Mouse (Mus musculus) kidney, adult 2 months (tissue): ENCODE measurements around the gene Mctp1. TPM values are rescaled to one million over a fixed set of nuclear protein-coding genes. Genes with fewer than 3 reads are reported as not detected.

Experiments
- DNase-seq: peaks from one replicate; pipeline ENCODE4 v3.0.0; 2021
- H3K27ac ChIP-seq: fragments of 200-500 bp; 2 replicates; pipeline ENCODE4 v1.5.1; 2012; ENCODE audit warnings: low read depth, low read length, control low read depth, inconsistent platforms; ENCODE audit not compliant: insufficient read depth
- H3K27me3 ChIP-seq: fragments of 200-500 bp; replicated peaks from 2 replicates; pipeline ENCODE4 v1.6.1; 2012; ENCODE audit warnings: mild to moderate bottlenecking, moderate library complexity, low read length, inconsistent platforms; ENCODE audit not compliant: control insufficient read depth, insufficient read depth
- H3K36me3 ChIP-seq: fragments of 200-500 bp; 2 replicates; pipeline ENCODE4 v1.6.1; 2012; ENCODE audit warnings: mild to moderate bottlenecking, moderate library complexity, low read length, inconsistent platforms; ENCODE audit not compliant: control insufficient read depth, insufficient read depth
- H3K4me1 ChIP-seq: fragments of 200-500 bp; 2 replicates; pipeline ENCODE4 v1.6.1; 2011; ENCODE audit warnings: low read length; ENCODE audit not compliant: control insufficient read depth, insufficient read depth
- H3K4me3 ChIP-seq: fragments of 200-500 bp; 2 replicates; pipeline ENCODE4 v1.5.1; 2011; ENCODE audit warnings: mild to moderate bottlenecking, low read depth, low read length, control low read depth; ENCODE audit not compliant: insufficient read depth
- CTCF ChIP-seq: fragments of 200-500 bp; conservative IDR thresholded peaks from 2 replicates; pipeline ENCODE4 v1.5.1; 2011; ENCODE audit warnings: low read depth, mild to moderate bottlenecking, control low read depth, low read length, moderate library complexity, mixed read lengths; ENCODE audit not compliant: insufficient read depth, insufficient read length
- POLR2A ChIP-seq: fragments of 200-500 bp; IDR thresholded peaks from one replicate; pipeline ENCODE4 v1.6.1; 2011; ENCODE audit warnings: low read depth, low read length, control low read depth
- WGBS: fragments of 180-500 bp; shearing (Covaris S2); methylation state at CpG from one replicate; pipeline ENCODE4 v1.1.7; 2018; 5-methylcytosine and 5-hydroxymethylcytosine counted together
- polyA plus RNA-seq: library from polyadenylated mRNA; depleted of rRNA; stranded (reverse); fragments of >200 nt; gene quantifications from 2 replicates; pipeline ENCODE4 v1.2.3, GENCODE M21; 2012

Mctp1 gene
- polyA plus RNA-seq, 1 experiment: 0.14 TPM

DNA sequence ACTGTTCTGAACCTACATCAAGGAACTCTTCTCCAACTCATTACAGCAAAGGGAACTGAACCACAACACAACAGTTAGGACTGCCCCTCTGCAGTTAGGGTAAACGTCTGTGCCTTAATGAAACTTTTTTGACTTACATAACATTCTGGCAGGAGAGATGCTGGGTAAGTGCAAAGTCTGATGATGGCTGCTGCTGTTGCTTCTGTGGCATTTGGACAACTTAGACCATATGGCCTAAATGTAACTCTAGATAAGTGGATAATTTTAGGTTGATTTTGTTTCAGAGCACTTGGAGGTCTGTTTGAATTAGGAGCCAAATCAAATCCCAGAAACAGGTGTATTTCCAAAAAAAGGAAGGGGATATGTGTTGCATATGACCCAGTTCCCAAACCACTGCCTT lies 470.0 kb downstream of the Mctp1 start:
- no peak for TF ChIP-seq POLR2A
- no peak for TF ChIP-seq CTCF
- 40% methylated on average over 1 of the region's 1 CpGs for WGBS
- DNase-seq: no peak

DNA sequence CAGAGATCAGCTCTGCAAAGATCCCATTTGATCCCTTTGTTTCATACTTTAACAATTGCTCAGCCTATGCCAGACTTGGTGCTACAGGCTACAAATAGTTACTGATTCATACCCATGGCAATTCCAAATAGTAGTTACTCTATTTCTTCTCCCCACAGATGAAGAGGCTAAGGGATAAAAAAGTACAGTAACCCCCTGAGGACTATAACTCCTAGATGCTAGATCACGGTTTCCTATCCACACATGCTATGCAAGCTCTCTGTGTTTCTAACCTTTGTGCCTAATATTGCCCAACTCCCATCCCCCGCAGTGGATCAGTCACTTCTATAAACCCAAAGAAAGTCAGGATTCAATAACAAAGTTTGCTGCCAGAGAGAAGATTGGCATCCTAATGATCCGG lies 470.7 kb downstream of the Mctp1 start:
- H3K4me1 ChIP-seq: no peaks in the 10 kb centered on the region
- no peak overlapping the region for H3K4me3 ChIP-seq
- TF ChIP-seq CTCF (no peak), POLR2A (no peak)
- H3K27ac ChIP-seq: no peak overlapping the region
- WGBS: 84% methylated on average over 3 of the region's 3 CpGs
- H3K36me3 ChIP-seq: no peaks in the 10 kb centered on the region
- no peaks in the 10 kb centered on the region for H3K27me3 ChIP-seq
- DNase-seq: no peak

More for the DNA sequence above, 470.0 kb downstream of the Mctp1 start:
- Histone ChIP-seq H3K4me3 (no peak overlapping the region), H3K36me3 (no peaks in the 10 kb centered on the region), H3K27ac (no peak overlapping the region), H3K27me3 (no peaks in the 10 kb centered on the region), H3K4me1 (no peaks in the 10 kb centered on the region)

DNA sequence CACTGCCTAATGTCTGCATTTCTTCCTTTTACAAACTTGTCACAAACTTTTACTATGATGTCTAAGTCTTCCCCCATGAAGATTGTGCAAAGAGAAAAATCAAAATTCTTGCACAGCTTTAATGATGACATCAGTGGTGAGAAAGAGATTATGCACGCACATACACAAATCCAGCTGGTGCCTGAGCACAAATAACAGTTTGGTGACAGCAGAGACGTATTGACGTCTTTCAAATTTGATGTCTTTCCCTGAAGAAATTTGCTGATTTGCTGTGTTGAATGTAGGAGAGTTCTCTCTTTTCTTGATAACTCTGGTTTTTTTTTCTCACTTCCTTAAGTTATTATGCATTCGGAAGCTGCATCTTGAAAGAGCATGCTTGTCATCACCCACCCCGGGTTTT lies 472.7 kb downstream of the Mctp1 start:
- H3K36me3 ChIP-seq: no peaks in the 10 kb centered on the region
- no peak for DNase-seq
- no peaks in the 10 kb centered on the region for H3K4me1 ChIP-seq
- no peaks in the 10 kb centered on the region for H3K27me3 ChIP-seq
- 76% methylated on average over 5 of the region's 5 CpGs for WGBS
- no peak for TF ChIP-seq CTCF
- TF ChIP-seq POLR2A: no peak
- no peak overlapping the region for H3K4me3 ChIP-seq
- no peak overlapping the region for H3K27ac ChIP-seq

DNA sequence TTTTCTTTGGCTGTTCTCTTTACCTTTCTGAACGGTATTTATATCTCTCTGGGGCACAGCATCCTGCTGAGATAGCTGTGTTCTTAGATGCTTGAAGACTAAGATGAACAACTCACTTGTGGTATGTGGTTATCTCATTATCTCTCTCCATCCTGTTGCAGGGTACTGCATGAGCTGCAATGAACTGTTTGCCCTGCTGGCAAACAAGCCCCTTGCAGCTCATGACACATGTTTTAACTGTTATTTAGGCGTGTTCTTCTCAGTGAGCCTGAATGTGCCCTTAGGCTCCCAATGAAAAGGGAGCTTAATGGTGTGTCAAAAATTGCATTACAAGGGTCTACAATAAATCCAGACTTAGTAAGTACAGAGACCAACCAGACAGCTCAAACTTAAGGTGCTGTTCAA lies 473.7 kb downstream of the Mctp1 start:
- Histone ChIP-seq H3K36me3 (no peaks in the 10 kb centered on the region), H3K4me1 (no peaks in the 10 kb centered on the region), H3K27me3 (no peaks in the 10 kb centered on the region), H3K4me3 (no peak overlapping the region), H3K27ac (no peak overlapping the region)
- no peak for TF ChIP-seq POLR2A
- no peak for TF ChIP-seq CTCF
- 32% methylated on average over 2 of the region's 2 CpGs for WGBS
- no peak for DNase-seq

DNA sequence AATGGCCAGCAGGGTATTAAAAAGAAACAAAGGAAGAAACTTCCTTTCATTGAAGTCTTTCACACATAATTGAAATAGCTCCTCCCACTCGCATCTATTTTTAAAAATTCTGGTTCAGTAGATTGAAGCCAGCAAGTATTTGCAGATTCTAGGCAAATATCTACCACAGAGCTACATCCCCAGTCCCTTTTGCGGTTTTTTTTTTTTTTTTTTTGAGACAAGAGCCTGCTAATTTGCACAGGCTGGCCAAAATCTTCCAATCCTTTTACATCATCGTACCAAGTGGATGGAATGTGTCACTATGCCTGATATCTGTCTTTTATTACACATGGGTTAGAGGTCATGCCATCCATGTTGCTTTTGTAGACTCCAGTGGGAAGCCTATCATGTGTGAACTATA lies 486.0 kb downstream of the Mctp1 start:
- no peaks in the 10 kb centered on the region for H3K4me1 ChIP-seq
- H3K36me3 ChIP-seq: no peaks in the 10 kb centered on the region
- no peak overlapping the region for H3K27ac ChIP-seq
- WGBS: 81% methylated on average over 3 of the region's 3 CpGs
- no peak for DNase-seq
- no peak overlapping the region for H3K4me3 ChIP-seq
- TF ChIP-seq CTCF (no peak), POLR2A (no peak)
- no peaks in the 10 kb centered on the region for H3K27me3 ChIP-seq

DNA sequence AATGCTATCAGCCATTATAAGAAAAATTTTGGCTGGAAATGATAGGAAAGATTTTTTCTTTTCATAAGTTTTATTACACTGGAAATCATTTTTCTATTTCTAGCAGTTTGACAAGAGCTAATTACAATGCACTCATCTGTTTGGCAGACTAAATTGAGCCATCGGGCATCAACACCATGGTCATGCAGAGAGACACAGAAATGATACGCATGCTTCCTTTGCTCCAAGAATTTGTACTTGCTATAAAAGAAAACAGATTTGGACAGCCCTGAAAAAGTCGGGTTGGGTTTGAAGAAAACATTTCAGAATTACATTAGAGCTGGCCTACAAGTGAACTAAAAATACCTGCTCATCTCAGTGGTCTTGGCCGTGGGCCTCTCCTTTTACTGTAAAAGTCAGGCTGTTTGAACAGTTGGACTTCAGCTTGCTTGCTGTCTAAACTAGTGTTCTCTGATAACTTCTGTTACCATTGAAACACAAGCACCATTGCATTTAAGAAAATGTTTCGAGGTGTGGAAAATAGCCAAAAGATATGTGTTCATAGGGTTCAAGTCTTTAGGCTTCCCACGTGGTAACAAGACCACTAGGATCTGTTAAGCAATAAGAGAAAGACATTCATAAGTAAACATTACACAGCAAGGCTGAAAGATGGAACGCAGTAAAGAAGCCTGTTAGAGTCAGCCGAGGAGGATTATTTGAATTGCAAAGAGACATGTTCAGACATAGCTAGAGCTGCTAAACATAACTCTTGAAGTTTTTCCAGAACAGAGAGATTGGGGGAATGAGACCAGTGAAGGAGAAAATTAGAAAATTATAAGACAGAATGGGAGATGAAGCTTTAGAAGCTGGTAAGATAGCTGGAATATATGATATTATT lies 493.8 kb downstream of the Mctp1 start:
- Histone ChIP-seq H3K36me3 (no peaks in the 10 kb centered on the region), H3K4me1 (no peaks in the 10 kb centered on the region), H3K4me3 (no peak overlapping the region), H3K27ac (no peak overlapping the region), H3K27me3 (no peaks in the 10 kb centered on the region)
- no peak for DNase-seq
- TF ChIP-seq POLR2A: no peak
- no peak for TF ChIP-seq CTCF
- 67% methylated on average over 8 of the region's 8 CpGs for WGBS

DNA sequence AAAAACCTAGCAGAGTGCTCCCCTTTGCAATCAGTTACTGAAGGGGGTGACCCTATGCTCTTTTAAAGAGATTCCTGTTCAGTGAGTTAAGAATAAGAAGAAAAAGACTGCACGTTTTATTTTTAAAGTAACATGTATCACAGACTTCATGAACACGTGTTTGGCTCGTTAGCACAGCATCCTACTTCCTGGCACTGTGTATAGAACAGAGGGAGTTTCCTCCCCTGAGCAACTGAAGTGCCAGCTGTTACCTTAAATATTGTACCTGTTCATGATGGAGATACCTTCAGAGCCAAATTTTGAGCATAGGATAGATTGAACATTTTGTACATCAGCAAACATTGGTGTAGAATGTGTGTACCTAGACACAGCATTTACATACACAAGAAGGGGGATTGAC lies 494.7 kb downstream of the Mctp1 start:
- TF ChIP-seq POLR2A: no peak
- TF ChIP-seq CTCF: no peak
- Histone ChIP-seq H3K27me3 (no peaks in the 10 kb centered on the region), H3K27ac (no peak overlapping the region), H3K4me1 (no peaks in the 10 kb centered on the region), H3K4me3 (no peak overlapping the region), H3K36me3 (no peaks in the 10 kb centered on the region)
- 23% methylated on average over 3 of the region's 3 CpGs for WGBS
- DNase-seq: no peak
